Mouse (Mus musculus) lung, postnatal 0 days (tissue): ENCODE results near the gene Tsr3. TPM values are rescaled to one million over a fixed set of nuclear protein-coding genes. Genes with fewer than 3 reads are reported as not detected.
"Not testable (repeated sequence)": the region's sequence is repeated elsewhere in the genome, so short reads cannot be mapped to it uniquely, and the experiment has no call there.

Experiments
- ATAC-seq: fragments of 200-750 bp; cut with Nextera tagmentation; 2 replicates; pipeline ENCODE4 v1.8.0; 2017; ENCODE audit warnings: moderate library complexity
- DNase-seq: peaks from one replicate; pipeline ENCODE4 v3.0.0-alpha.2; 2016; ENCODE audit warnings: low spot score
- H3K27ac ChIP-seq: fragments of 300-500 bp; sonication (generic); 2 replicates; pipeline ENCODE4 v1.5.1; 2014; ENCODE audit warnings: antibody characterized with exemption, mild to moderate bottlenecking, low read length, mixed read lengths
- H3K27me3 ChIP-seq: fragments of 300-500 bp; sonication (generic); replicated peaks from 2 replicates; pipeline ENCODE4 v1.6.1; 2014; ENCODE audit warnings: low read length, mixed read lengths; ENCODE audit not compliant: insufficient read depth
- H3K36me3 ChIP-seq: fragments of 300-500 bp; sonication (generic); 2 replicates; pipeline ENCODE4 v1.6.1; 2014; ENCODE audit warnings: low read length, mixed read lengths; ENCODE audit not compliant: insufficient read depth
- H3K4me1 ChIP-seq: fragments of 300-500 bp; sonication (generic); 2 replicates; pipeline ENCODE4 v1.6.1; 2014; ENCODE audit warnings: antibody characterized with exemption, low read depth, low read length, mixed read lengths; ENCODE audit not compliant: insufficient read depth
- H3K4me2 ChIP-seq: fragments of 300-500 bp; sonication (generic); replicated peaks from 2 replicates; pipeline ENCODE4 v1.6.1; 2014; ENCODE audit warnings: low read depth, mild to moderate bottlenecking, low read length, moderate library complexity, mixed read lengths
- H3K4me3 ChIP-seq: fragments of 300-500 bp; sonication (generic); 2 replicates; pipeline ENCODE4 v1.5.1; 2014; ENCODE audit warnings: low read depth, low read length
- H3K9ac ChIP-seq: fragments of 300-500 bp; sonication (generic); replicated peaks from 2 replicates; pipeline ENCODE4 v1.6.1; 2014; ENCODE audit warnings: low read depth, mild to moderate bottlenecking
- H3K9me3 ChIP-seq: fragments of 300-500 bp; sonication (generic); 2 replicates; pipeline ENCODE4 v1.6.1; 2016; ENCODE audit warnings: low read length, mixed read lengths
- CTCF ChIP-seq: IDR thresholded peaks from 2 replicates; pipeline ENCODE4 v1.5.1; 2016; ENCODE audit warnings: antibody characterized with exemption, mild to moderate bottlenecking
- EP300 ChIP-seq: IDR thresholded peaks from 2 replicates; pipeline ENCODE4 v1.6.1; 2016; ENCODE audit warnings: antibody characterized with exemption, mild to moderate bottlenecking, control low read depth
- WGBS: fragments of 180-500 bp; shearing (Covaris S2); extraction: QIAGEN DNeasy Blood & Tissue Kit; methylation state at CpG from one replicate; pipeline ENCODE4 v1.1.7; 2014; 5-methylcytosine and 5-hydroxymethylcytosine counted together
- polyA plus RNA-seq: library from polyadenylated mRNA; unstranded; fragments of >200 nt; fragmentation: Nextera tagmentation; extraction: Ambion mirVana; gene quantifications from 2 replicates; pipeline ENCODE4 v1.2.1, GENCODE M21; 2015

Gene Tsr3
- polyA plus RNA-seq, 1 experiment from 2014 or later, result 37.2 TPM

DNA sequence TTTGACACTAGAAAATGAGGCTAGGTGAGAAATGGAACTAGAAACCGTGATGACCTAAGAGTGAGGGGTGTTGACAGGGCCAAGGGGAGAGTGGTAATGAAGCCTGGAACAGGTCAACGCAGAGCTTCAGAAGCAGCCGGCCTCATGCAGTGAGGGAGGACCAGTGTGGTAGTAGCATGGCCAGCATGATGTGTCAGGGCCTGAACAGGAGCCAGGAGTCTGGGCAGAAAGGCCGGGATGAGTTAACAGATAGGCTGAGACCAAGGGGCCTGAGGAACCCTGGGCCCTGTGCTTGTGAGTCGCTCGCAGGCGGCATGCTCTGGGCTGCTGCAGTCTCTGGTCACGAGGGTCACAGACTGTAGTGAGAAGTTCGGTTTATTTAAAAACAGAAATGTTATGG is 21.0 kb upstream of the Tsr3 start:
- Histone ChIP-seq H3K4me1 (0 out of 2 replicates have a peak, but pooled peaks cover 3% of the 10 kb centered on the region), H3K9me3 (no peaks in the 10 kb centered on the region), H3K9ac (no peak overlapping the region), H3K36me3 (peaks cover 24% of the 10 kb centered on the region), H3K27me3 (no peaks in the 10 kb centered on the region), H3K27ac (no peak overlapping the region), H3K4me3 (no peak overlapping the region), H3K4me2 (no peak overlapping the region)
- ATAC-seq (no peak), DNase-seq (no peak)
- TF ChIP-seq CTCF (no peak), EP300 (no peak)
- WGBS, result 89% methylated on average over 9 of the region's 9 CpGs

GRCm38 (mm10) chr17:25219492-25220295 is 20.3 kb upstream of the Tsr3 start:
- DNase-seq (no peak), ATAC-seq (no peak)
- Histone ChIP-seq H3K9me3 (no peaks in the 10 kb centered on the region), H3K4me3 (no peak overlapping the region), H3K27ac (no peak overlapping the region), H3K36me3 (peaks cover 17% of the 10 kb centered on the region), H3K27me3 (no peaks in the 10 kb centered on the region), H3K9ac (no peak overlapping the region), H3K4me1 (0 out of 2 replicates have a peak, but pooled peaks cover 3% of the 10 kb centered on the region), H3K4me2 (no peak overlapping the region)
- 90% methylated on average over 15 of the region's 15 CpGs for WGBS
- TF ChIP-seq CTCF, result no peak
- TF ChIP-seq EP300, result no peak

DNA sequence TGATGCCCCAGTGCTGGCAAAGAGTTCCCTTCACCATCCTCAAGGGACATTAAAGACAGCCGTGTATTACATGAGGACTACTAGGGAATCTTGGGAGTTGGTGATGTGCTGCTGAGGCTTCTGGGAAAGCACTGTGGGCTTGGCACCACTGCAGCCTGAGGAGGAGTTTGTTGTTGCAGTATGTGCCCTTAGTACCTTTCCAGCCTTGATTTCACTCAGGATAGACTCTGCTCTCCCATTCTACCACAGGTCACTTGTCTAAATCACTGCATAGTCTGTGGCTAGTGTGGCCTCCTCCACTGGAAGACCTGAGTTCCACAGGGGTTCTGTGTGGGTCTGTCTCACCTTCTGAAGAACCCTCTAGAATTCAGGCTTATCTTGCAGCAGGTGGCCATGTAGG is 19.2 kb upstream of the Tsr3 start:
- no peak for ATAC-seq
- Histone ChIP-seq H3K9me3 (no peaks in the 10 kb centered on the region), H3K4me1 (0 out of 2 replicates have a peak, but pooled peaks cover 3% of the 10 kb centered on the region), H3K9ac (no peak overlapping the region), H3K27me3 (no peaks in the 10 kb centered on the region), H3K4me3 (no peak overlapping the region), H3K36me3 (peaks cover 8% of the 10 kb centered on the region), H3K4me2 (no peak overlapping the region), H3K27ac (no peak overlapping the region)
- 81% methylated on average over 1 of the region's 1 CpGs for WGBS
- TF ChIP-seq EP300 (no peak), CTCF (no peak)
- DNase-seq, result no peak

DNA sequence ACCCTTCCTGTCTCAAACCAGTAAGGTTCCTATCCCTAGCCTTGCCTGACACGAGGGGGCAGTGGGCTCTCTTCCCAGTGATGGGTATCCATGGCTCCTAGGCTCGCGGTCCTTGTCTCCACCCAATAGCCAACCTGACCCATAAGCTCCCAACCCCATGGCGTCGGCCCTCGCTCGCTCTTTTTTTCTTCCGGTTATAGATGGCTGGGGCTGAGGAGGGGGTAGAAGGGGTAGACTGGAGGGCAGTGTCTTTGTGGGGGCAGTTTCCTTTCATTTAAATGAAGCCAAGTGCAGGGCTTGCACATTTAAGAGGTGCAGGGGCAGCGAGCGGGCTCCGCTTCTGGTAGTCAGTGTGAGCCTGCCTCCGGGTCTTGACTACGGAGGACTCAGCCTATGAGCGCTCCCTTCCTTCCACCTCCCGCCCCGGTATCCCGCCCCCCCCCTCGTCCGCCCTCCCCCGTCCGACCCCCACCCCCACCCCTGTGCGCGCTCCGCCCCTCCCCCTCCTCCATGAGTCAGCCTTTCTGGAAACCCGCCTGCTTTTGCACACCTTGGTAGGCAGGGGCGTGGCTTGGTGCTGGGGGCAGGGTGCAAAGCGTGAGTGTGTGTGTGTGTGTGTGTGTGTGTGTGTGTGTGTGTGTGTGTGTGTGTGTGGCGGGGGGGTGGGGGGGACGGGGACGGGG is 18.0 kb upstream of the Tsr3 start:
- TF ChIP-seq EP300 (no peak), CTCF (no peak)
- WGBS, result 8% methylated on average over 14 of the region's 30 CpGs
- Histone ChIP-seq H3K9ac (no peak overlapping the region), H3K4me2 (peak overlapping the region; percentile 48), H3K27me3 (no peaks in the 10 kb centered on the region), H3K36me3 (peaks cover 5% of the 10 kb centered on the region; the same call in 1 of the 2 replicates), H3K9me3 (no peaks in the 10 kb centered on the region), H3K4me1 (0 out of 2 replicates have a peak, but pooled peaks cover 3% of the 10 kb centered on the region), H3K27ac (no peak overlapping the region), H3K4me3 (0 out of 2 replicates have a peak overlapping the region, but pooled peaks have one; percentile 14)
- DNase-seq (peak; percentile 55), ATAC-seq (peak; percentile 86)

DNA sequence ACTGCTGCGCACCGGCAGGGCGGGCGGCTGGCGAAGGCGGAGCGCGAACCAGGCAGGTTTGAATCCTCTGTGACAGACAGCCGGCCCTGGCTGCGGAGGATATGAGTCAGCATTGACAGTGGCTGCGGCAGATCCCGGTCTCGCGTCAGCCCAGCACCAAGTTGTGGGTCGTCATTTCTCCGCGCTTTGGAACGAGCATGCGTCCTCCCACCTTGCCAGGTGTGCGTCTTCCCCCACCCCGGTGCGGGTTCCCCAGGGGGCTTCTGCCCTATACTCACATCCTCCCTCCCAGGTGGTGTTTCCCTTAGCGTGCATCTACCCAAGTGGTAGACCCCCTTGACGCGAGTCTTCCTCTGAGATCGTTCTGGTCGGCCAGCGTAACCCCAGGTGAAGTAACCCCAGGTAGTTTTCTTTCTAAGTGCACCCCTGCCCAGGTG is 17.4 kb upstream of the Tsr3 start:
- ATAC-seq, result peak; percentile 90
- Histone ChIP-seq H3K4me3 (peak overlapping the region; percentile 14; the same call in 1 of the 2 replicates), H3K4me2 (peak overlapping the region; percentile 48)
- WGBS, result 26% methylated on average over 8 of the region's 28 CpGs
- not testable (repeated sequence) for H3K9ac ChIP-seq, H3K4me1 ChIP-seq, H3K27ac ChIP-seq, DNase-seq, H3K27me3 ChIP-seq, H3K9me3 ChIP-seq, H3K36me3 ChIP-seq

GRCm38 (mm10) chr17:25222951-25223601 is 16.9 kb upstream of the Tsr3 start:
- H3K4me3 ChIP-seq, result peak overlapping the region; percentile 14; the same call in 1 of the 2 replicates

More at GRCm38 (mm10) chr17:25222951-25223601, 16.9 kb upstream of the Tsr3 start:
- 0 out of 2 replicates have a peak, but pooled peaks cover 3% of the 10 kb centered on the region for H3K4me1 ChIP-seq
- H3K9me3 ChIP-seq, result no peaks in the 10 kb centered on the region
- H3K36me3 ChIP-seq, result peaks cover 5% of the 10 kb centered on the region; the same call in 1 of the 2 replicates
- no peaks in the 10 kb centered on the region for H3K27me3 ChIP-seq
- 49% methylated on average over 6 of the region's 6 CpGs for whole genome bisulfite sequencing
- H3K27ac ChIP-seq, result no peak overlapping the region
- no peak overlapping the region for H3K9ac ChIP-seq
- TF ChIP-seq EP300 (no peak), CTCF (no peak)
- DNase-seq (no peak), ATAC-seq (no peak)
- peak overlapping the region; percentile 46 for H3K4me2 ChIP-seq
